36 mouse cellular contexts compared by ENCODE assay signal in the genomic region with DNA sequence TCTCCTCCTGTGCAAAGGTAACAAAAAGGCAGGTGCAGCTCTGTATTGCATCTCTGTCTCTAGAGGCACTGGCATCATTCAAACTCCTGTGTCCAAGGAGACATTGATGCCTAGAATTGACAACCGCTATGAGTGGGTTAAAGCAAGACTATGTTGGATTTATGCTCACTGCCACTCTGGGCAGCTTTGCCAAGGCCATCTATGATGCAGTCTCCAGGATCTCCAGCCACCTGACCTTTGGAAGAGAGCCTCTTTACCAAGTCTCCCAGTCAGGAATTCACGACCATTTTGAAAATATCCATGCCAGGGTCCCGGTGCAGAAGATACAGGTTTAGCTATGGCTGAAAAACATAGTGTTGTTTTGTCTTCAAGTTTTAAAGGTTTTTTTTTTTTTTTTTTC. TPM values are rescaled to one million over a fixed set of nuclear protein-coding genes. Genes with fewer than 3 reads are reported as not detected.
"Had no signal": no experiment of that assay in that cellular context is flagged by ENCODE, and none has a peak within 500 bp of the region (broad histone marks: within the 10 kb centered on the region; RNA-seq: fewer than 3 reads in every experiment).

No protein-coding gene starts in this region.

- H3K36me3 ChIP-seq: heart, embryonic 10.5 days; heart, embryonic 12.5 days; hindbrain, embryonic 10.5 days; hindbrain, embryonic 12.5 days; intestine, embryonic 15.5 days; limb, embryonic 13.5 days; limb, embryonic 15.5 days had no signal

- DNase-seq: gastrocnemius, adult 2 months; gastrocnemius, postnatal 10 days; gastrocnemius, postnatal 25 days; heart, adult 18-20 months; heart, postnatal 10 days; heart, postnatal 4 days; kidney, adult 18-20 months; kidney, adult 8-10 months; kidney, postnatal 14 days; kidney, postnatal 36 days; layer of hippocampus, adult 9-11 months; layer of hippocampus, postnatal 36 days; left cerebral cortex, postnatal 4 days had no signal

- H3K4me3 ChIP-seq: gastrocnemius, adult 2 months; heart, embryonic 10.5 days; heart, embryonic 12.5 days; hindbrain, embryonic 10.5 days; hindbrain, embryonic 12.5 days; intestine, embryonic 15.5 days; limb, embryonic 13.5 days; limb, embryonic 15.5 days had no signal

- H3K27me3 ChIP-seq: heart, embryonic 12.5 days; hindbrain, embryonic 12.5 days; intestine, embryonic 15.5 days; limb, embryonic 13.5 days; limb, embryonic 15.5 days had no signal

- H3K4me1 ChIP-seq: hindbrain, embryonic 10.5 days; hindbrain, embryonic 12.5 days had no signal

- H3K9ac ChIP-seq: heart, embryonic 12.5 days; hindbrain, embryonic 12.5 days; hindbrain, embryonic 14.5 days; intestine, embryonic 15.5 days; limb, embryonic 13.5 days; limb, embryonic 15.5 days; liver, embryonic 14.5 days had no signal

- H3K9me3 ChIP-seq: heart, embryonic 10.5 days; heart, embryonic 12.5 days; hindbrain, embryonic 10.5 days; hindbrain, embryonic 12.5 days; intestine, embryonic 15.5 days; limb, embryonic 13.5 days; limb, embryonic 15.5 days had no signal

- H3K4me2 ChIP-seq: heart, embryonic 12.5 days; hindbrain, embryonic 12.5 days; hindbrain, embryonic 14.5 days; intestine, embryonic 15.5 days; limb, embryonic 13.5 days; limb, embryonic 15.5 days; liver, embryonic 11.5 days had no signal

- H3K27ac ChIP-seq: gastrocnemius, adult 2 months; heart, embryonic 10.5 days; hindbrain, embryonic 10.5 days; hindbrain, embryonic 12.5 days; hindbrain, embryonic 14.5 days; intestine, embryonic 15.5 days; kidney, postnatal 0 days; limb, embryonic 13.5 days; limb, embryonic 15.5 days; liver, embryonic 14.5 days had no signal

- ATAC-seq: hindbrain, embryonic 16.5 days; inflammation-experienced regulatory T-cells, adult 6 months; intestine, embryonic 15.5 days; intestine, postnatal 0 days had no signal

RNA-seq across cellular contexts. Expression of a gene that starts 56.9 kb away (rescaled TPM):
- total RNA-seq: gastrocnemius, adult 2 months; gastrocnemius, postnatal 10 days; gastrocnemius, postnatal 25 days; gastrocnemius, postnatal 4 days; granulocyte monocyte progenitor cell, adult 5-6 weeks; heart, postnatal 10 days; heart, postnatal 4 days; layer of hippocampus, adult 18-20 months; layer of hippocampus, postnatal 14 days; layer of hippocampus, postnatal 36 days; left cerebral cortex, adult 18-20 months; left cerebral cortex, postnatal 10 days; left cerebral cortex, postnatal 25 days; left cerebral cortex, postnatal 4 days had no signal
- polyA plus RNA-seq: heart, embryonic 10.5 days; heart, embryonic 12.5 days; hindbrain, embryonic 10.5 days; hindbrain, embryonic 12.5 days; hindbrain, embryonic 14.5 days; kidney, embryonic 14.5 days; limb, embryonic 11.5 days had no signal
